Mouse (Mus musculus): ENCODE results near the gene H2-DMb1. TPM values are rescaled to one million over a fixed set of nuclear protein-coding genes. Genes with fewer than 3 reads are reported as not detected.
"Not testable (repeated sequence)": the region's sequence is repeated elsewhere in the genome, so short reads cannot be mapped to it uniquely, and the experiment has no call there.

Gene H2-DMb1
- polyA plus RNA-seq, 1 experiment from 2014 or later = 1.6 TPM

DNA sequence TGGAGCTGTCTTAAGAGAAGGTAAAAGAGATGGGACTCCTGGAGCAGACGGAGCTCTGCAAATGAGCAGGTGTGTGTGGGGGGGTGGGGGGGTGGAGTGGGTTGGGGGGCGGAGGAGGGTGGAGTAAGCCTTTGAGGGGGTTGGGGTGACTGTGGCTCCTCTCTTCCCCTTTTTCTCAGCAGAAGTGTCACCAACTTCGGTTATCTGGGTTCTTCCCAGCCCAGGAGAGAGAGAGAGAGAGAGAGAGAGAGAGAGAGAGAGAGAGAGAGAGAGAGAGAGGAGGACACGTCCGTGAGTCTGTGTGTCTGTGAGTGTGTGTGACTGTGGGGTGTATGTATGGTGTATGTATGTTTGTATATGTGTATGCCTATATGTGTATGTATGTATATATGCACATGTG is 9.4 kb upstream of the H2-DMb1 start:
- 71% methylated on average over 5 of the region's 5 CpGs for WGBS
- H3K4me3 ChIP-seq (ENCODE audit: low read depth, low read length) = no peak overlapping the region
- no peak overlapping the region for H3K27ac ChIP-seq (ENCODE audit: low read length)
- no peak overlapping the region for H3K4me2 ChIP-seq (replicated peaks; ENCODE audit: low read depth, low read length)
- no peak overlapping the region for H3K9ac ChIP-seq (replicated peaks; ENCODE audit: low read depth, low read length)
- peaks cover 4% of the 10 kb centered on the region; the same call in 1 of the 2 replicates for H3K27me3 ChIP-seq (ENCODE audit: control insufficient read depth, insufficient read depth, low read length)
- no peaks in the 10 kb centered on the region; the same call in 1 of the 2 replicates for H3K4me1 ChIP-seq (ENCODE audit: control insufficient read depth, insufficient read depth, low read length)
- H3K9me3 ChIP-seq (ENCODE audit: control insufficient read depth, low read depth, low read length) = no peaks in the 10 kb centered on the region
- H3K36me3 ChIP-seq (ENCODE audit: control insufficient read depth, insufficient read depth, low read length) = no peaks in the 10 kb centered on the region
- no peak for ATAC-seq (ENCODE audit: insufficient number of reproducible peaks, insufficient read depth, low FRiP score, low read depth)

DNA sequence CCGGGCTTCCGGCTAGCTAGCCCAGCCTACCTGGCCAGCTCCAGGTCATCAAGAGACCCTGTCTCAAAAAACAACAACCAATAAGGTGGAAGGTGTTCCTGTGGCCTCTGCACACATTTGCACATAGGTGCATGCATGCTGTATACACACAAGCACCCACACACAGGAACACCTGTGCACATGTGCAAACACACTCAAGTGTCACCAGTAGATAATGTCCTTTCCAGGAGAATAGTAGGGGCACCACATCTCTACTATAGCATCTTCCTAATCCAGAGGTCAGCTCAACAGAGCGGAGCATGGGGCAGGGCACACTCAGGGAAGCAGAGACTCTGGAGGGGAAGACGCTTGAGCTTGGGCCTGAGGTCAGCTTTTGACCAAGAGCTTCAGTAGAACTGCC is 8.7 kb upstream of the H2-DMb1 start:
- 88% methylated on average over 4 of the region's 4 CpGs for WGBS
- H3K4me2 ChIP-seq (replicated peaks; ENCODE audit: low read depth, low read length); H3K9me3 ChIP-seq (ENCODE audit: control insufficient read depth, low read depth, low read length); H3K4me3 ChIP-seq (ENCODE audit: low read depth, low read length); H3K27me3 ChIP-seq (ENCODE audit: control insufficient read depth, insufficient read depth, low read length); H3K36me3 ChIP-seq (ENCODE audit: control insufficient read depth, insufficient read depth, low read length); ATAC-seq (ENCODE audit: insufficient number of reproducible peaks, insufficient read depth, low FRiP score, low read depth); H3K4me1 ChIP-seq (ENCODE audit: control insufficient read depth, insufficient read depth, low read length); H3K9ac ChIP-seq (replicated peaks; ENCODE audit: low read depth, low read length); H3K27ac ChIP-seq (ENCODE audit: low read length): not testable (repeated sequence)

DNA sequence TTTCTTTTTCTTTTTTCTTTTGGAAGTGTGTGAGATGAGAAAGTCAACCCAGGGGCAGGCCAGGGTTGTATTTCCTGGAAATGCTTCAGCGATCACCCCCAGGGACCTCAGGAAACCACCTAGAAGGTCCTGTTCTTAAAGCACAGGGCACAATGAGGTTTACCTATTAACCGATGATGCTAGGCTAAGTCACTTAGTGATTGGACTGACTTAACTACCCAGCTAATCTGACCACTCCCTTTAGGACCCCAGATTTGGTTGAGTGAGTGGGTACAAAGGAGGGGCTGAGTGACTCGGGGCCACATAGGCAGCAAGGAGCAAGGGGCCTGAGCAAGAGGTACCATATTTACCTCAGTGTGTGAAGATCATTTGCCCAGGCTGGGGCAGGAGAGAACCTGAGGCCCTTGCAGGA is 7.9 kb upstream of the H2-DMb1 start:
- ATAC-seq (ENCODE audit: insufficient number of reproducible peaks, insufficient read depth, low FRiP score, low read depth) = no peak

DNA sequence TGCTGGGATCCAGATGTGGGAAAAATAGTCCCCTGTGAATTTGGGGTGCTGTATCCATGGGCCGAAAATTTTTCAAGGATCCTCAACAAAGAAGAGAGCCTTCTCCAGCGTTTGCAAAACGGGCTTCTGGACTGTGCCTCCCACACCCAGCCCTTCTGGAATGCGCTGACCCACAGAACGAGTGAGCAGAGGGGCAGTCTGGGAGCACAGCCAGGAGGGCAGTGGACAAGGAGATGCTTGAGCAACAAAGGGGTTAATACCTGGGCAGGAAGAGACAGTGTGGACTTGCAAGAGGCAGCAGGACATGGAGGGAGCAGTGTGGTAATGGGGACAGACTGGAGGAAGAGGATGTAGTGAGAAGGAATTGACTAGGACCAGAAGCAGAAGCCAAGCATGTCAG is 2.7 kb downstream of the H2-DMb1 start:
- no peak overlapping the region for H3K9ac ChIP-seq (replicated peaks; ENCODE audit: low read depth, low read length)
- H3K27me3 ChIP-seq (ENCODE audit: control insufficient read depth, insufficient read depth, low read length) = no peaks in the 10 kb centered on the region
- no peaks in the 10 kb centered on the region for H3K36me3 ChIP-seq (ENCODE audit: control insufficient read depth, insufficient read depth, low read length)
- H3K27ac ChIP-seq (ENCODE audit: low read length) = no peak overlapping the region
- no peak overlapping the region for H3K4me2 ChIP-seq (replicated peaks; ENCODE audit: low read depth, low read length)
- H3K9me3 ChIP-seq (ENCODE audit: control insufficient read depth, low read depth, low read length) = no peaks in the 10 kb centered on the region
- no peak for ATAC-seq (ENCODE audit: insufficient number of reproducible peaks, insufficient read depth, low FRiP score, low read depth)
- 51% methylated on average over 5 of the region's 5 CpGs for WGBS
- no peaks in the 10 kb centered on the region for H3K4me1 ChIP-seq (ENCODE audit: control insufficient read depth, insufficient read depth, low read length)
- H3K4me3 ChIP-seq (ENCODE audit: low read depth, low read length) = no peak overlapping the region

More for the DNA sequence above, 7.9 kb upstream of the H2-DMb1 start:
- Histone ChIP-seq H3K27ac (ENCODE audit: low read length) (no peak overlapping the region), H3K36me3 (ENCODE audit: control insufficient read depth, insufficient read depth, low read length) (no peaks in the 10 kb centered on the region), H3K27me3 (ENCODE audit: control insufficient read depth, insufficient read depth, low read length) (peaks cover 4% of the 10 kb centered on the region; the same call in 1 of the 2 replicates), H3K9me3 (ENCODE audit: control insufficient read depth, low read depth, low read length) (no peaks in the 10 kb centered on the region), H3K4me1 (ENCODE audit: control insufficient read depth, insufficient read depth, low read length) (no peaks in the 10 kb centered on the region; the same call in 1 of the 2 replicates), H3K4me2 (replicated peaks; ENCODE audit: low read depth, low read length) (no peak overlapping the region), H3K4me3 (ENCODE audit: low read depth, low read length) (no peak overlapping the region), H3K9ac (replicated peaks; ENCODE audit: low read depth, low read length) (no peak overlapping the region)
- 81% methylated on average over 3 of the region's 3 CpGs for WGBS

DNA sequence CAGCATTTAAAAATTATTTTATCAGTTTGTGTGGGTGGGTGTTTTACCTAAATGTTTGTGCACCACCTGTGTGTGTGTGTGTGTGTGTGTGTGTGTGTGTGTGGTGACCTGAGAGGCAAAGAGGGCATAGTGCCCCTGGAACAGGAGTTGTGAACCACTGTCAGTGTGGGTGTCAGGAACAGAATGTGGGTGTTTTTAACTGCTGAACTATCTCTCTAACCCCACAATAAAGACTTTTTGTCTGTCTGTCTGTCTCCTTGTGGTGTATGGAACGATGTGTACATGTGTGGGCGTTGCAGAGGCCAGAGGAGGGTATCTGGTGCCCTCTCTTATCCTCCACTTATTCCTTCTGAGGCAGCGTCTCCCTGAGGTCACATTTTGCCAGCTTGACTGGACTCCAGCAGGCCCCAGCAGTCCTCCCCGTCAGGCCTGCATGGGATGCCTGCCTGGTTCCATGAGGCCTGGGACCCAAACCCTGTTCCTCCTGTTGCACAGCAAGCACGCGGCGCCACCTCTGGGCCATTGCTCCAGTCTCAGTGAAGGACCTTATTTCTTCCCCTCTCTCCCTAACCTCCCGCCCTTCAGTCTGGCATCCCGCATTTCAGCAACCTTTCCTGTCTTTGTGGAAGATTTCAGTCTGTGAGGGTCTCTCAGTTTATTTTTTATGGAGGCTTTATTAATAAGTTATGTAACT is 11.5 kb downstream of the H2-DMb1 start:
- ATAC-seq (ENCODE audit: insufficient number of reproducible peaks, insufficient read depth, low FRiP score, low read depth) = no peak
- Histone ChIP-seq H3K4me3 (ENCODE audit: low read depth, low read length) (no peak overlapping the region), H3K36me3 (ENCODE audit: control insufficient read depth, insufficient read depth, low read length) (no peaks in the 10 kb centered on the region), H3K4me2 (replicated peaks; ENCODE audit: low read depth, low read length) (no peak overlapping the region), H3K27me3 (ENCODE audit: control insufficient read depth, insufficient read depth, low read length) (no peaks in the 10 kb centered on the region), H3K27ac (ENCODE audit: low read length) (no peak overlapping the region), H3K4me1 (ENCODE audit: control insufficient read depth, insufficient read depth, low read length) (no peaks in the 10 kb centered on the region), H3K9me3 (ENCODE audit: control insufficient read depth, low read depth, low read length) (no peaks in the 10 kb centered on the region), H3K9ac (replicated peaks; ENCODE audit: low read depth, low read length) (no peak overlapping the region)
- WGBS = 39% methylated on average over 9 of the region's 9 CpGs

DNA sequence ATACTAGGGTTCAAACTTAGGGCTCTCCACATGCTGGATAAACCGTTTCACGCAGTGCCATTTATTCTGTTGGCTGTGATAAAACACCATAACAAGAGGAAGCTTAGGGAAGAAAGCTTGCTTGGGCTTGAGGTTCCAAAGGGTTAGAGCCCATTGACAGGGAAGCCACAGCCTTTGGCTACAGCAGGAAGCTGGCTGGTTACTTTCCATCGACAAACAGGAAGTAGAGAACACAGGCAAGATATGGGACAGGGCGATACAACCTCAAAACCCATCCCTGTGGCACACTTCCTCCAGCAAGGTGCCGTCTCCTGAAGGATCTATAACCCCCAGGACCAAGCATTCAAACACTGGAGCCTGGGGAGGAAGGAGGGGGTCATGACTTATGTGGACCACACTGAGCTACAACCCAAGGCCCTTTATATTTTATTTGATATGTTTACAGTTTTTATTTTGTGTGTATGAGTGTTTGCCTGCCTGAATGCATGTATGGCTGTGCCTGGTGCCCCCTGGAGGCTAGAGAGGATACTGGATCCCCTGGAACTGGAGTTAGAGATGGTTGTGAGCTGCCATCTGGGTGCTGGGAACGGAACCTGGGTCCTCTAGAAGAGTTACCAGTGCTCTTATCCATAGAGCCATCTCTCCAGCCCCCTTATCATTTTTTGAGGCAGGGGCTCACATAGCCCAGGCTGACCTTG is 12.3 kb downstream of the H2-DMb1 start:
- Histone ChIP-seq H3K4me1 (ENCODE audit: control insufficient read depth, insufficient read depth, low read length) (no peaks in the 10 kb centered on the region), H3K9me3 (ENCODE audit: control insufficient read depth, low read depth, low read length) (no peaks in the 10 kb centered on the region), H3K9ac (replicated peaks; ENCODE audit: low read depth, low read length) (no peak overlapping the region), H3K27ac (ENCODE audit: low read length) (no peak overlapping the region), H3K4me2 (replicated peaks; ENCODE audit: low read depth, low read length) (no peak overlapping the region), H3K4me3 (ENCODE audit: low read depth, low read length) (no peak overlapping the region), H3K36me3 (ENCODE audit: control insufficient read depth, insufficient read depth, low read length) (no peaks in the 10 kb centered on the region), H3K27me3 (ENCODE audit: control insufficient read depth, insufficient read depth, low read length) (no peaks in the 10 kb centered on the region)
- no peak for ATAC-seq (ENCODE audit: insufficient number of reproducible peaks, insufficient read depth, low FRiP score, low read depth)
- WGBS = 80% methylated on average over 6 of the region's 6 CpGs

DNA sequence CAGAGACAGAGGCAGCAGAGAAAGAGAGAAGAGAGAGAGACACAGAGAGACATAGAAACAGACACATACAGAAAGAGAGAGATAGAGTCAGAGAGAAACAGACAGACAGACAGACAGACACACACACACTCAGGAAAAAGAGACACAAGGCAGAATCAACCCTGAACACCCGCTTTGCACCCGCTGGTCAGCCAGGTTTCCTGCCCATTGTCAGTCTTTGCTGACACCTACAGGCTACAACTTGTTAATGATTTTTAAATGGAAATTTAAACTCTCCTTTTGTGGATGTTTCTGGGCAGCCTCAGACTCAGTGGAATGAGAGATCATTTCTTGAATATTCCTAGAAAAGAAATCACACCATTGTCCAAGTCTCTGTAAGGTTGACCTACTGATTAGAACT is 16.4 kb downstream of the H2-DMb1 start:
- H3K4me1 ChIP-seq (ENCODE audit: control insufficient read depth, insufficient read depth, low read length) = no peaks in the 10 kb centered on the region
- no peak for ATAC-seq (ENCODE audit: insufficient number of reproducible peaks, insufficient read depth, low FRiP score, low read depth)
- H3K4me2 ChIP-seq (replicated peaks; ENCODE audit: low read depth, low read length) = no peak overlapping the region
- H3K9ac ChIP-seq (replicated peaks; ENCODE audit: low read depth, low read length) = no peak overlapping the region
- no peaks in the 10 kb centered on the region; the same call in 1 of the 2 replicates for H3K9me3 ChIP-seq (ENCODE audit: control insufficient read depth, low read depth, low read length)
- WGBS = 2% methylated on average over 2 of the region's 2 CpGs
- H3K27me3 ChIP-seq (ENCODE audit: control insufficient read depth, insufficient read depth, low read length) = no peaks in the 10 kb centered on the region
- H3K27ac ChIP-seq (ENCODE audit: low read length) = no peak overlapping the region
- H3K4me3 ChIP-seq (ENCODE audit: low read depth, low read length) = no peak overlapping the region
- no peaks in the 10 kb centered on the region for H3K36me3 ChIP-seq (ENCODE audit: control insufficient read depth, insufficient read depth, low read length)

DNA sequence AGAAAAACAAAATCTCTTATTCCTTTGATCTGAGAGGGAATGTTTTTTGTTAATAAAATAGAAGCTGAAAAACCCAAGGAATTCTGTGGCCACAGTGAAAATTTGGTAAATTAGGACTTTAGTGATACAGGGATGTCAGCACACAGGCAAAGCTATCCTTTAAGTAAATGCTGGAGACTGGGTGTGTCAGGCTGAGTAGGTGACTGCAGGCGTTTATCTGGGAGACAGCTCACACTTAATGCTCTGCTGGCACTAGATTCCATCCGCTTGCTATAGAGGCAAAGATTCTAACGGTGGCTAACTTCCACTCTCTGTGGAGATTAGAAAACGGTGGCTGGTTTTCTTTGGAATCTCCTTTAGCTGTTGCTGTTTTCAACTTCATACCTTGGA is 17.6 kb downstream of the H2-DMb1 start:
- WGBS = 24% methylated on average over 4 of the region's 4 CpGs
- Histone ChIP-seq H3K36me3 (ENCODE audit: control insufficient read depth, insufficient read depth, low read length) (no peaks in the 10 kb centered on the region), H3K27me3 (ENCODE audit: control insufficient read depth, insufficient read depth, low read length) (no peaks in the 10 kb centered on the region), H3K4me1 (ENCODE audit: control insufficient read depth, insufficient read depth, low read length) (no peaks in the 10 kb centered on the region), H3K9me3 (ENCODE audit: control insufficient read depth, low read depth, low read length) (no peaks in the 10 kb centered on the region; the same call in 1 of the 2 replicates), H3K4me3 (ENCODE audit: low read depth, low read length) (no peak overlapping the region), H3K9ac (replicated peaks; ENCODE audit: low read depth, low read length) (no peak overlapping the region), H3K27ac (ENCODE audit: low read length) (no peak overlapping the region), H3K4me2 (replicated peaks; ENCODE audit: low read depth, low read length) (no peak overlapping the region)
- no peak for ATAC-seq (ENCODE audit: insufficient number of reproducible peaks, insufficient read depth, low FRiP score, low read depth)
